Mouse (Mus musculus): ENCODE results near the gene Lgi1. TPM values are rescaled to one million over a fixed set of nuclear protein-coding genes. Genes with fewer than 3 reads are reported as not detected.

Lgi1 gene
- total and polyA plus RNA-seq, 2 experiments from 2014 or later: 16.5 to 20.3 TPM

DNA sequence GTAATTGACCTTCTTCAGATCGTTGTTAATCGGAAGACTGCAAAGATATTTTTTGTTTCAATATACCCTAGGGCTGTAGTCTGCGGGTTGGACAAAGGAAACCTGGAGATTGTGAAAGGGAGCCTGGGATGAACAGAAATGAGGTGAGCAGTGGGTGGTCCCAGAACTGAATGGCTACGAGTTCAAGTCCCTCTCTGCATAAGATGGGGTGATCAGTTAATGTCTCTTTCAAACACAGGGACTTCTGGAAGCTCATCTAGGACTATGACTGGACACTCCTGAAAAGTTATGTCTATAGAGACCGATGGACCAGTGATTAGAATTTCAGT lies 84.6 kb downstream of the Lgi1 start:
- Histone ChIP-seq H3K4me2 (ENCODE audit: low read depth, low read length) (peak overlapping the region; percentile 13; the same call in 1 of the 2 replicates), H3K9me3 (ENCODE audit: low read length) (no peaks in the 10 kb centered on the region), H3K4me3 (ENCODE audit: low read length) (no peak overlapping the region), H3K4me1 (ENCODE audit: insufficient read depth, low read length) (no peaks in the 10 kb centered on the region), H3K36me3 (ENCODE audit: insufficient read depth, low read length) (no peaks in the 10 kb centered on the region), H3K9ac (replicated peaks; ENCODE audit: low read length) (no peak overlapping the region), H3K27me3 (ENCODE audit: insufficient read depth, low read length) (no peaks in the 10 kb centered on the region), H3K27ac (no peak overlapping the region)
- ATAC-seq (no peak), DNase-seq (ENCODE audit: low spot score) (no peak)
- 70% methylated on average over 5 of the region's 5 CpGs for WGBS
- TF ChIP-seq CTCF (IDR thresholded peaks at IDR 0.05; ENCODE audit: low read depth): no peak

- ATAC-seq (no peak), DNase-seq (ENCODE audit: low spot score) (no peak)
- Histone ChIP-seq H3K36me3 (ENCODE audit: insufficient read depth, low read length) (no peaks in the 10 kb centered on the region), H3K27ac (no peak overlapping the region), H3K9me3 (ENCODE audit: low read length) (no peaks in the 10 kb centered on the region), H3K4me2 (ENCODE audit: low read depth, low read length) (no peak overlapping the region), H3K27me3 (ENCODE audit: insufficient read depth, low read length) (no peaks in the 10 kb centered on the region), H3K4me3 (ENCODE audit: low read length) (no peak overlapping the region), H3K4me1 (ENCODE audit: insufficient read depth, low read length) (no peaks in the 10 kb centered on the region), H3K9ac (replicated peaks; ENCODE audit: low read length) (no peak overlapping the region)
- TF ChIP-seq CTCF (IDR thresholded peaks at IDR 0.05; ENCODE audit: low read depth): no peak
- WGBS: 92% methylated on average over 2 of the region's 2 CpGs
These were observed 86.9 kb downstream of the Lgi1 start for GRCm38 (mm10) chr19:38351202-38351601.

DNA sequence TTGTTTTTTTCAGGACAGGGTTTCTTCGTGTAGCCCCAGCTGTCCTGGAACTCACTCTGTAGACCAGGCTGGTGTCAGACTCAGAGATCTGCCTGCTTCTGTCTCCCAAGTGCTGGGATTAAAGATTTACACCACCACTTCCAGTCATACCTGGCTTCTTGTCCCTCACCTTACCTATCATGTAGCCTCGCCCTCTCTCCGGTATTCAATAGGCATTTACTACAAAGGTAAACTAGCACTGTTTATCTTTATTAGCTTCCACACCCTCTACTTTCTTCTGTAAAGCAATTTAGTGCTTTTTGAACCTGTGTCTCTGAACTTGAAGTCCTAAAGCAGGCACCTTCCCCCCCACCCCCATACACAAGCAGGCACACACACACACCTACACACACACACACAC lies 87.4 kb downstream of the Lgi1 start:
- Histone ChIP-seq H3K4me1 (ENCODE audit: insufficient read depth, low read length) (no peaks in the 10 kb centered on the region), H3K9me3 (ENCODE audit: low read length) (no peaks in the 10 kb centered on the region), H3K27me3 (ENCODE audit: insufficient read depth, low read length) (no peaks in the 10 kb centered on the region), H3K9ac (replicated peaks; ENCODE audit: low read length) (no peak overlapping the region), H3K36me3 (ENCODE audit: insufficient read depth, low read length) (no peaks in the 10 kb centered on the region), H3K4me2 (ENCODE audit: low read depth, low read length) (no peak overlapping the region), H3K4me3 (ENCODE audit: low read length) (no peak overlapping the region), H3K27ac (no peak overlapping the region)
- WGBS: 95% methylated on average over 3 of the region's 3 CpGs
- TF ChIP-seq CTCF (IDR thresholded peaks at IDR 0.05; ENCODE audit: low read depth): no peak
- ATAC-seq (no peak), DNase-seq (ENCODE audit: low spot score) (no peak)

DNA sequence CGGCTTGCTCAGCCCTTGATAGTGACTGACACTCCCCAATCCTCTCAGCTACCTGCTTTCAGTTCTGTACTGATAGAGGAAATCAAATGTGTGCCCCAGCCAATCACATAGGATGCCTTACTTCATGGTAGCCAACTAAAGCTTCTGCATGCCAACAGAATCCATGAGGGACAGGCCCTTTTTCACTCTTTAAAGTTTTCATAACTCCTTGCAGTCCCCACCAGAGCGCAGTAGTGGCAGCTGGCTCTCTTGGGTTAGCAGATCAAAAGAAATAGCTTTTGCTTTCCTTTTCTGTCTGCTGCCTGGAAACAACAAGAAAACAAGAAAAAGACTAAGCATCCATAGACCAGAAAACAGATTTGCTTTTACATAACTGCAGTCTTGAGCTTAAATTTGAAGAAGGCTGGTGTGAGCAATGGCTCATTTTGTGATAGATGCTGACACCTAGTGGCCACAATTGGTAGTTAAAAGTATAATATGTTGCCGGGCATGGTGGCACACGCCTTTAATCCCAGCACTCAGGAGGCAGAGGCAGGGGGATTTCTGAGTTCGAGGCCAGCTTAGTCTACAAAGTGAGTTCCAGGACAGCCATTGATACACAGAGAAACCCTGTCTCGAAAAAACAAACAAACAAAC lies 88.3 kb downstream of the Lgi1 start:
- Histone ChIP-seq H3K9ac (replicated peaks; ENCODE audit: low read length) (no peak overlapping the region), H3K27me3 (ENCODE audit: insufficient read depth, low read length) (no peaks in the 10 kb centered on the region), H3K36me3 (ENCODE audit: insufficient read depth, low read length) (no peaks in the 10 kb centered on the region), H3K27ac (no peak overlapping the region), H3K9me3 (ENCODE audit: low read length) (no peaks in the 10 kb centered on the region), H3K4me3 (ENCODE audit: low read length) (no peak overlapping the region), H3K4me1 (ENCODE audit: insufficient read depth, low read length) (no peaks in the 10 kb centered on the region), H3K4me2 (ENCODE audit: low read depth, low read length) (no peak overlapping the region)
- DNase-seq (ENCODE audit: low spot score) (peak; percentile 86), ATAC-seq (peak; percentile 79)
- peak; percentile 82 for TF ChIP-seq CTCF (IDR thresholded peaks at IDR 0.05; ENCODE audit: low read depth)
- 40% methylated on average over 6 of the region's 6 CpGs for WGBS

- no peak for TF ChIP-seq CTCF (IDR thresholded peaks at IDR 0.05; ENCODE audit: low read depth)
- Histone ChIP-seq H3K9me3 (ENCODE audit: low read length) (no peaks in the 10 kb centered on the region), H3K4me1 (ENCODE audit: insufficient read depth, low read length) (no peaks in the 10 kb centered on the region), H3K4me2 (ENCODE audit: low read depth, low read length) (no peak overlapping the region), H3K27me3 (ENCODE audit: insufficient read depth, low read length) (no peaks in the 10 kb centered on the region), H3K4me3 (ENCODE audit: low read length) (no peak overlapping the region), H3K27ac (no peak overlapping the region), H3K9ac (replicated peaks; ENCODE audit: low read length) (no peak overlapping the region), H3K36me3 (ENCODE audit: insufficient read depth, low read length) (no peaks in the 10 kb centered on the region)
- DNase-seq (ENCODE audit: low spot score) (no peak), ATAC-seq (no peak)
- WGBS: 71% methylated on average over 1 of the region's 1 CpGs
These were observed 89.9 kb downstream of the Lgi1 start for GRCm38 (mm10) chr19:38354279-38354678.

- Histone ChIP-seq H3K27ac (no peak overlapping the region), H3K36me3 (ENCODE audit: insufficient read depth, low read length) (no peaks in the 10 kb centered on the region), H3K27me3 (ENCODE audit: insufficient read depth, low read length) (no peaks in the 10 kb centered on the region), H3K4me1 (ENCODE audit: insufficient read depth, low read length) (no peaks in the 10 kb centered on the region), H3K9me3 (ENCODE audit: low read length) (no peaks in the 10 kb centered on the region), H3K9ac (replicated peaks; ENCODE audit: low read length) (no peak overlapping the region), H3K4me2 (ENCODE audit: low read depth, low read length) (no peak overlapping the region), H3K4me3 (ENCODE audit: low read length) (no peak overlapping the region)
- ATAC-seq: no peak
- no peak for DNase-seq (ENCODE audit: low spot score)
- WGBS: 64% methylated on average over 10 of the region's 10 CpGs
- no peak for TF ChIP-seq CTCF (IDR thresholded peaks at IDR 0.05; ENCODE audit: low read depth)
These were observed 90.6 kb downstream of the Lgi1 start for GRCm38 (mm10) chr19:38354819-38355360.

DNA sequence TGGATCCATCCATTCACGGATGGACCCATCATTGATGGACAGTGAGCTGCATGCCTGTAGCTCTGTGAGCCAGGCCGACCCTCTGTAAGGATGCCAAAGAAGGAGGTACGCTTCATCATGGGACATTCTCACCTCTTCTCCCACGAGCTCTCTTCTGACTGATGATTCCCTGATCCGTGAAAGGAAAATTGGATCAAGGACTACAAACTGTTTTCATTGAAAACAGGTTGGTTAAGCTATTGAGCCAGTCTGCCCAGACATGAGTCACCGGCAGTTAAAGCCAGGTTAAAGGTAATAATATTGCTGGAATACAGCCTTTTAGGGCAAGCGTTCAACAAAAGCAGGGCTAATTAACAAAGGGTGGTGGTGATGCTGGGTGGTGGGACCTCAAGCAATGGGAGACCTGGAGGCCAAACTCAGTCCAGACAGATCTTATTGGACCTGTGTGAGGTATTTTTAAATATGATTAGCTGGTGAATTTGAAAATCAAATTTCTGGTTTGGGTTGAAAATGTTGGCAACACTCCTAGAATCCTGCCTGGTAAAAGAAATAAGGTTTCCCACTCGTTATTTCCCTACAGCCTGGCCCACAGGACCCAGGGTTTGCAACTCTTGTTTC lies 92.0 kb downstream of the Lgi1 start:
- Histone ChIP-seq H3K27me3 (ENCODE audit: insufficient read depth, low read length) (no peaks in the 10 kb centered on the region), H3K36me3 (ENCODE audit: insufficient read depth, low read length) (no peaks in the 10 kb centered on the region), H3K9me3 (ENCODE audit: low read length) (no peaks in the 10 kb centered on the region), H3K27ac (no peak overlapping the region), H3K4me3 (ENCODE audit: low read length) (no peak overlapping the region), H3K4me1 (ENCODE audit: insufficient read depth, low read length) (no peaks in the 10 kb centered on the region), H3K9ac (replicated peaks; ENCODE audit: low read length) (no peak overlapping the region), H3K4me2 (ENCODE audit: low read depth, low read length) (no peak overlapping the region)
- ATAC-seq: no peak
- WGBS: 78% methylated on average over 8 of the region's 8 CpGs
- no peak for DNase-seq (ENCODE audit: low spot score)
- TF ChIP-seq CTCF (IDR thresholded peaks at IDR 0.05; ENCODE audit: low read depth): no peak
